Mouse (Mus musculus) G1E-ER4 (cell line): ENCODE results near the gene Atg4d. TPM values are rescaled to one million over a fixed set of nuclear protein-coding genes. Genes with fewer than 3 reads are reported as not detected.

Experiments
- GATA1 ChIP-seq: IDR thresholded peaks from one replicate; pipeline ENCODE4 v1.8.0; 2012; ENCODE audit warnings: low read length, inconsistent platforms
- polyA plus RNA-seq: library from polyadenylated mRNA; stranded (reverse); fragments of >175 nt; gene quantifications from 2 replicates; pipeline ENCODE4 v1.2.3, GENCODE M21; 2012

Atg4d gene
- polyA plus RNA-seq, 1 experiment, result 25.8 TPM

- TF ChIP-seq GATA1, result no peak
Measured at GRCm38 (mm10) chr9:21315421-21315820, 50.3 kb downstream of the Atg4d start.

- no peak for TF ChIP-seq GATA1
Measured at GRCm38 (mm10) chr9:21316696-21317095, 51.6 kb downstream of the Atg4d start.

GRCm38 (mm10) chr9:21318792-21319191 lies 53.7 kb downstream of the Atg4d start:
- no peak for TF ChIP-seq GATA1

- no peak for TF ChIP-seq GATA1
Measured at GRCm38 (mm10) chr9:21319503-21319902, 54.4 kb downstream of the Atg4d start.

- no peak for TF ChIP-seq GATA1
Measured at GRCm38 (mm10) chr9:21320280-21320618, 55.2 kb downstream of the Atg4d start.

- TF ChIP-seq GATA1, result no peak
Measured at GRCm38 (mm10) chr9:21320619-21321512, 55.8 kb downstream of the Atg4d start, which contains the start of gene Slc44a2. Gene Slc44a2, plus strand, starts transcription at chr9:21320698.

- TF ChIP-seq GATA1, result no peak
Measured at GRCm38 (mm10) chr9:21321513-21321835, 56.4 kb downstream of the Atg4d start.

- TF ChIP-seq GATA1, result no peak
Measured at GRCm38 (mm10) chr9:21322211-21322916, 57.3 kb downstream of the Atg4d start.

- no peak for TF ChIP-seq GATA1
Measured at GRCm38 (mm10) chr9:21324269-21324668, 59.2 kb downstream of the Atg4d start.

Other genes starting within 250 kb of the Atg4d start
- gene Icam1, start 249.3 kb upstream of the Atg4d start, polyA plus RNA-seq, result 0.55 and 0.58 TPM in 2 replicates
- gene Icam4, start 235.9 kb upstream of the Atg4d start, polyA plus RNA-seq, result 16.7 and 26.1 TPM in 2 replicates
- gene Icam5, start 233.2 kb upstream of the Atg4d start, polyA plus RNA-seq, result 0.52 and 0.62 TPM in 2 replicates
- 2.0 and 4.4 TPM in 2 replicates for gene Zglp1, start 198.2 kb upstream of the Atg4d start, polyA plus RNA-seq
- gene Gm49373, start 192.2 kb upstream of the Atg4d start, polyA plus RNA-seq, result 0.67 and 0.73 TPM in 2 replicates
- 39.6 and 44.3 TPM in 2 replicates for gene Fdx1l, start 191.7 kb upstream of the Atg4d start, polyA plus RNA-seq
- gene Gm38431, start 173.3 kb upstream of the Atg4d start, polyA plus RNA-seq, result 422 and 499 TPM in 2 replicates
- 0.84 and 2.5 TPM in 2 replicates for gene Raver1, start 173.3 kb upstream of the Atg4d start, polyA plus RNA-seq
- 16.0 and 16.3 TPM in 2 replicates for gene Tyk2, start 134.1 kb upstream of the Atg4d start, polyA plus RNA-seq
- 216 and 275 TPM in 2 replicates for gene Cdc37, start 115.3 kb upstream of the Atg4d start, polyA plus RNA-seq
- gene Pde4a, start 99.6 kb upstream of the Atg4d start, polyA plus RNA-seq, result 3.6 and 3.9 TPM in 2 replicates
- 79.1 and 86.5 TPM in 2 replicates for gene Keap1, start 25.9 kb upstream of the Atg4d start, polyA plus RNA-seq
- not detected in 2 replicates for gene S1pr5, start 16.9 kb upstream of the Atg4d start, polyA plus RNA-seq
- gene Kri1, start 22.7 kb downstream of the Atg4d start, polyA plus RNA-seq, result 43.4 and 53.0 TPM in 2 replicates
- 27.5 and 28.0 TPM in 2 replicates for gene Cdkn2d, start 26.1 kb downstream of the Atg4d start, polyA plus RNA-seq
- not detected in 2 replicates for gene Ap1m2, start 47.0 kb downstream of the Atg4d start, polyA plus RNA-seq
- gene Slc44a2, start 55.4 kb downstream of the Atg4d start, polyA plus RNA-seq, result 24.3 and 31.9 TPM in 2 replicates
- gene Ilf3, start 102.6 kb downstream of the Atg4d start, polyA plus RNA-seq, result 133 TPM in 2 replicates
- gene Qtrt1, start 146.5 kb downstream of the Atg4d start, polyA plus RNA-seq, result 77.4 and 86.9 TPM in 2 replicates
- gene Dnm2, start 159.6 kb downstream of the Atg4d start, polyA plus RNA-seq, result 408 and 485 TPM in 2 replicates
- gene Tmed1, start 245.0 kb downstream of the Atg4d start, polyA plus RNA-seq, result 10.4 and 15.4 TPM in 2 replicates